Comparison of ENCODE assay signal across 25 mouse cellular contexts in the genomic region with DNA sequence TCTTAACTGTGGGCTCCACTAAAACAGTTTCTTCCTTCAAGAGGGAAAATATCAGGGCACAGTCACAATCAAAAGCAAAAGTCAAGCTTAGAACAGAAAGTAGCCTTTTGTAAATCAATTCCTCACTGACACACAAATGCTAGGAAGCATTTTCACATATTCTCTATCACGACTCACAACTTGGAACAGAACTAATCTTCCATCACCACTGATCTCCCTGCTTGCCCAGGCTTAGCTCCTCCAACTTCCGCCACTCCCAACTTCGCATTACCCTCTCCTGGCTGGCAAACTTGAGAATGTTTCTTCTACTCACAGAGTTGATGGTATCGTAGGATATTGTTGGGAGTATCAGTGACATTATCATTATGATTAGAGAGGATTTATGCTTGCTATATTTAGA.
DNase-seq lines count a peak whose midpoint lies in the region; ATAC-seq lines count a peak whose summit lies in the region.
"Had no signal": no experiment of that assay in that cellular context is flagged by ENCODE, and none has a peak within 500 bp of the region (broad histone marks: within the 10 kb centered on the region; RNA-seq: fewer than 3 reads in every experiment).

No protein-coding gene starts in this region.

- DNase-seq in limb, embryonic 10.5 days (ENCODE audit: low spot score): no peak
- DNase-seq in NIH3T3 (ENCODE audit: low read depth): peak; percentile 77
- no peak for DNase-seq in heart, adult 18-20 months
- no peak for DNase-seq in left cerebral cortex, adult 8-10 months (ENCODE audit: low spot score in 2 of 2)
- DNase-seq: adrenal gland, adult 2 months; adrenal gland, postnatal 10 days; adrenal gland, postnatal 25 days; B cell, adult 2 months; cerebellum, adult 11 months; cerebellum, adult 18-20 months; cerebellum, adult 8-10 months; cerebellum, adult 9-11 months; cerebellum, postnatal 14 days; cerebellum, postnatal 36 days; embryo, embryonic 11 days had no signal

- no peaks in the 10 kb centered on the region for H3K36me3 ChIP-seq in limb, embryonic 15.5 days
- H3K36me3 ChIP-seq in limb, embryonic 10.5 days: no peaks in the 10 kb centered on the region
- H3K36me3 ChIP-seq in embryonic facial prominence, embryonic 15.5 days: no peaks in the 10 kb centered on the region
- no peaks in the 10 kb centered on the region for H3K36me3 ChIP-seq in kidney, embryonic 15.5 days
- H3K36me3 ChIP-seq: embryonic facial prominence, embryonic 12.5 days; forebrain, embryonic 12.5 days; G1E had no signal

- 63% methylated on average over 4 of the region's 4 CpGs for WGBS in limb, embryonic 15.5 days
- 92% methylated on average over 4 of the region's 4 CpGs for WGBS in limb, embryonic 10.5 days
- WGBS in embryonic facial prominence, embryonic 15.5 days: 63% methylated on average over 4 of the region's 4 CpGs
- 80% methylated on average over 4 of the region's 4 CpGs for WGBS in kidney, embryonic 15.5 days

- ATAC-seq in limb, embryonic 15.5 days (ENCODE audit: insufficient number of reproducible peaks, low FRiP score, low TSS enrichment, low read depth): no peak
- ATAC-seq in embryonic facial prominence, embryonic 15.5 days (ENCODE audit: insufficient number of reproducible peaks, low FRiP score, low TSS enrichment, low read depth): no peak
- no peak for ATAC-seq in kidney, embryonic 15.5 days (replicated peaks; ENCODE audit: low FRiP score)
- ATAC-seq: CD4-positive, CD25-positive, alpha-beta regulatory T cell, adult 4 months; forebrain, embryonic 14.5 days; forebrain, embryonic 16.5 days had no signal

- H3K9me3 ChIP-seq in limb, embryonic 15.5 days: no peaks in the 10 kb centered on the region
- no peaks in the 10 kb centered on the region for H3K9me3 ChIP-seq in limb, embryonic 10.5 days (replicated peaks)
- no peaks in the 10 kb centered on the region for H3K9me3 ChIP-seq in embryonic facial prominence, embryonic 15.5 days (replicated peaks)
- no peaks in the 10 kb centered on the region for H3K9me3 ChIP-seq in kidney, embryonic 15.5 days (replicated peaks)
- H3K9me3 ChIP-seq: forebrain, embryonic 12.5 days had no signal

- H3K4me3 ChIP-seq in limb, embryonic 15.5 days: no peak overlapping the region
- no peak overlapping the region for H3K4me3 ChIP-seq in limb, embryonic 10.5 days
- no peak overlapping the region for H3K4me3 ChIP-seq in embryonic facial prominence, embryonic 15.5 days (replicated peaks)
- no peak overlapping the region for H3K4me3 ChIP-seq in kidney, embryonic 15.5 days (replicated peaks)
- H3K4me3 ChIP-seq: embryonic facial prominence, embryonic 12.5 days; forebrain, embryonic 12.5 days had no signal

- no peaks in the 10 kb centered on the region for H3K27me3 ChIP-seq in limb, embryonic 15.5 days
- H3K27me3 ChIP-seq in limb, embryonic 10.5 days (ENCODE audit: low read depth, poor library complexity, severe bottlenecking): no peaks in the 10 kb centered on the region
- no peaks in the 10 kb centered on the region for H3K27me3 ChIP-seq in embryonic facial prominence, embryonic 15.5 days
- H3K27me3 ChIP-seq in kidney, embryonic 15.5 days: no peaks in the 10 kb centered on the region
- H3K27me3 ChIP-seq: CH12.LX; embryonic facial prominence, embryonic 12.5 days; forebrain, embryonic 12.5 days had no signal

- no peak overlapping the region for H3K9ac ChIP-seq in limb, embryonic 15.5 days
- no peak overlapping the region for H3K9ac ChIP-seq in embryonic facial prominence, embryonic 15.5 days
- H3K9ac ChIP-seq in kidney, embryonic 15.5 days: no peak overlapping the region
- H3K9ac ChIP-seq: embryonic facial prominence, embryonic 12.5 days; forebrain, embryonic 12.5 days had no signal

- no peak overlapping the region for H3K4me2 ChIP-seq in limb, embryonic 15.5 days
- no peak overlapping the region for H3K4me2 ChIP-seq in embryonic facial prominence, embryonic 15.5 days (replicated peaks)
- H3K4me2 ChIP-seq in kidney, embryonic 15.5 days: no peak overlapping the region
- H3K4me2 ChIP-seq: embryonic facial prominence, embryonic 12.5 days; forebrain, embryonic 12.5 days had no signal

- 0 out of 2 replicates have a peak, but pooled peaks cover 3% of the 10 kb centered on the region for H3K4me1 ChIP-seq in limb, embryonic 15.5 days
- peaks cover 18% of the 10 kb centered on the region for H3K4me1 ChIP-seq in limb, embryonic 10.5 days
- no peaks in the 10 kb centered on the region for H3K4me1 ChIP-seq in embryonic facial prominence, embryonic 15.5 days
- peaks cover 4% of the 10 kb centered on the region; the same call in 1 of the 2 replicates for H3K4me1 ChIP-seq in kidney, embryonic 15.5 days
- H3K4me1 ChIP-seq: embryonic facial prominence, embryonic 12.5 days; forebrain, embryonic 12.5 days had no signal

- peak overlapping the region; percentile 75 for H3K27ac ChIP-seq in limb, embryonic 15.5 days
- H3K27ac ChIP-seq in limb, embryonic 10.5 days: no peak overlapping the region
- H3K27ac ChIP-seq in embryonic facial prominence, embryonic 15.5 days (replicated peaks): peak overlapping the region; percentile 58; the same call in 1 of the 2 replicates
- no peak overlapping the region for H3K27ac ChIP-seq in kidney, embryonic 15.5 days
- H3K27ac ChIP-seq: forebrain, embryonic 12.5 days had no signal

Comparison
In these comparisons a context has a peak if more than half of its experiments do, and no peak if none do; other contexts are left out.
1. H3K27ac ChIP-seq: peak in limb, embryonic 15.5 days (single experiment) and embryonic facial prominence, embryonic 15.5 days (single experiment); none in limb, embryonic 10.5 days (single experiment) and kidney, embryonic 15.5 days (single experiment).